Mouse (Mus musculus) ES-CJ7 (cell line): ENCODE data around the gene Smc1b.
"Not testable (repeated sequence)": the region's sequence is repeated elsewhere in the genome, so short reads cannot be mapped to it uniquely, and the experiment has no call there.

ENCODE experiments used
- DNase-seq: peaks from one replicate; pipeline ENCODE4 v3.0.0; 2011; ENCODE audit warnings: low read depth, low spot score

The Smc1b gene

GRCm38 (mm10) chr15:85135143-85135542 lies 3.4 kb upstream of the Smc1b start:
- DNase-seq = no peak

- DNase-seq = no peak
Measured at GRCm38 (mm10) chr15:85132193-85132520, 393 bp upstream of the Smc1b start.

- no peak for DNase-seq
Measured at GRCm38 (mm10) chr15:85085641-85086040, 46.1 kb downstream of the Smc1b start.

- no peak for DNase-seq
Measured at GRCm38 (mm10) chr15:85072651-85073050, 59.1 kb downstream of the Smc1b start.

- DNase-seq = peak; percentile 53
Measured at GRCm38 (mm10) chr15:85070561-85070960, 61.2 kb downstream of the Smc1b start.

- no peak for DNase-seq
Measured at GRCm38 (mm10) chr15:85063421-85063820, 68.3 kb downstream of the Smc1b start.

GRCm38 (mm10) chr15:85055186-85055585 lies 76.6 kb downstream of the Smc1b start:
- DNase-seq = no peak

- DNase-seq = no peak
Measured at GRCm38 (mm10) chr15:85054098-85054497, 77.7 kb downstream of the Smc1b start.

GRCm38 (mm10) chr15:85049758-85050157 lies 82.0 kb downstream of the Smc1b start:
- no peak for DNase-seq

GRCm38 (mm10) chr15:85047865-85048264 lies 83.9 kb downstream of the Smc1b start:
- DNase-seq = no peak

GRCm38 (mm10) chr15:85046230-85046950 lies 85.4 kb downstream of the Smc1b start:
- DNase-seq = no peak

GRCm38 (mm10) chr15:85043761-85044160 lies 88.0 kb downstream of the Smc1b start:
- no peak for DNase-seq

GRCm38 (mm10) chr15:85043116-85043515 lies 88.6 kb downstream of the Smc1b start:
- no peak for DNase-seq

GRCm38 (mm10) chr15:85042361-85042954 lies 89.3 kb downstream of the Smc1b start:
- DNase-seq = peak; percentile 90

GRCm38 (mm10) chr15:85041546-85042225 lies 90.1 kb downstream of the Smc1b start:
- no peak for DNase-seq

GRCm38 (mm10) chr15:85037343-85037690 lies 94.4 kb downstream of the Smc1b start:
- DNase-seq = no peak

GRCm38 (mm10) chr15:85036566-85037342 lies 95.0 kb downstream of the Smc1b start:
- DNase-seq = peak; percentile 94

GRCm38 (mm10) chr15:85033916-85034315 lies 97.8 kb downstream of the Smc1b start:
- peak; percentile 64 for DNase-seq

GRCm38 (mm10) chr15:85031866-85032265 lies 99.9 kb downstream of the Smc1b start:
- DNase-seq = no peak

GRCm38 (mm10) chr15:85030643-85031042 lies 101.1 kb downstream of the Smc1b start:
- DNase-seq = not testable (repeated sequence)

GRCm38 (mm10) chr15:85028648-85029047 lies 103.1 kb downstream of the Smc1b start, which contains the start of gene Fam118a:
Gene Fam118a (plus strand): TSS chr15:85028948.
- DNase-seq = not testable (repeated sequence)

GRCm38 (mm10) chr15:85027740-85028139 lies 104.0 kb downstream of the Smc1b start:
- DNase-seq = peak; percentile 52
